In the genomic region with DNA sequence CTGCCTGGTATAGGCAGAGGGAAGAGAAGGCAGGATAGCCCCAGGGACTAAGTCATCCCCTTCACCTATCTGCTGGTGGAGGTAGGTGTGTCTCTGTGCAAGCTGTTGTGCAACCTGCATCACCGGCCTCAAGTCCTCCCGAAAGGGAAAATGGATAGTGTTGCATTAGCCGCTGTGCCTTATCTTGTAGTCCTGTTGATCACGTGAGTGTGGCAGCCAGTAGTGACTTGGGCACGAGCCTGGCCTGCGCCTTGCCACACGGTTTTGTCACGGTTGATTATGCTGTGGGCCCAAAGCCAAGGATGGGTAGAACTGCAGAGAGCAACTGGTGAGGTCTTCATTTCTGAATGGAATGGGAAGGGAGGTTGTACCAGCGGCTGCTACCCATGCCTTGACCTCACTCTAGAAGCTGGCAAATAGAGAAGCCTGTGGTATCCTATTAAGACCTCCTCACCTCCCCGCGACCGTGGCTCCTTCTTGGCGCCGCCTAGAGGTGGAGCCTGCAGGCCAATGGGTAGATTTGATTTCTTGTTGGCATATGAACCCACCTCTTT, we compare ENCODE assay signal across 8 mouse cellular contexts. TPM values are rescaled to one million over a fixed set of nuclear protein-coding genes. Genes with fewer than 3 reads are reported as not detected.
DNase-seq lines count a peak whose midpoint lies in the region; ATAC-seq lines count a peak whose summit lies in the region.

No protein-coding gene starts in this region.

- DNase-seq in layer of hippocampus, adult 8-10 months (ENCODE audit: low spot score in 2 of 2), result peak; percentile 54 to 62
- no peak for DNase-seq in layer of hippocampus, postnatal 36 days
- peak; percentile 42 for DNase-seq in adrenal gland, postnatal 25 days
- DNase-seq in liver, embryonic 13.5 days, result peak; percentile 72
- DNase-seq in natural killer cell, adult 2 months (ENCODE audit: low spot score in 2 of 2), result peak; percentile 64 to 65
- DNase-seq in thymus, postnatal 14 days, result peak; percentile 81

- ATAC-seq in inflammation-experienced regulatory T-cells, adult 6 months, result peak; percentile 70
- ATAC-seq in liver, embryonic 13.5 days (ENCODE audit: low read depth), result peak; percentile 85

- WGBS in liver, embryonic 13.5 days (ENCODE audit: insufficient replicate concordance), result 8% methylated on average over 14 of the region's 14 CpGs

- peak overlapping the region; percentile 92 for H3K4me3 ChIP-seq in erythroblast, embryonic 14.5 days (replicated peaks)
- peak overlapping the region; percentile 97 for H3K4me3 ChIP-seq in liver, embryonic 13.5 days (replicated peaks)

- peak overlapping the region; percentile 84 for H3K27ac ChIP-seq in liver, embryonic 13.5 days

- peaks cover 11% of the 10 kb centered on the region for H3K27me3 ChIP-seq in erythroblast, embryonic 14.5 days (ENCODE audit: control insufficient read depth)
- H3K27me3 ChIP-seq in liver, embryonic 13.5 days, result no peaks in the 10 kb centered on the region

- H3K9me3 ChIP-seq in erythroblast, embryonic 14.5 days (ENCODE audit: control insufficient read depth, low read length), result no peaks in the 10 kb centered on the region
- H3K9me3 ChIP-seq in liver, embryonic 13.5 days (replicated peaks), result no peaks in the 10 kb centered on the region

- peak overlapping the region; percentile 98 for H3K9ac ChIP-seq in liver, embryonic 13.5 days

- peaks cover 49% of the 10 kb centered on the region for H3K4me1 ChIP-seq in erythroblast, embryonic 14.5 days (ENCODE audit: control insufficient read depth)
- peaks cover 47% of the 10 kb centered on the region for H3K4me1 ChIP-seq in liver, embryonic 13.5 days (replicated peaks)

- peak overlapping the region; percentile 99 for H3K4me2 ChIP-seq in liver, embryonic 13.5 days

- peaks cover 23% of the 10 kb centered on the region for H3K36me3 ChIP-seq in erythroblast, embryonic 14.5 days (ENCODE audit: control insufficient read depth)
- 0 out of 2 replicates have a peak, but pooled peaks cover 2% of the 10 kb centered on the region for H3K36me3 ChIP-seq in liver, embryonic 13.5 days

RNA-seq across cellular contexts. Expression of a gene that starts 1.8 kb away (rescaled TPM):
- total RNA-seq in layer of hippocampus, adult 8-10 months (2022), result 100 to 1,000 TPM; 206 to 238 (median 222) TPM
- total RNA-seq in layer of hippocampus, postnatal 36 days (2021), result 100 to 1,000 TPM; 189 to 197 TPM
- 34.8 and 52.2 TPM in 2 replicates for total RNA-seq in adrenal gland, postnatal 25 days (2021)
- 59.1 and 61.6 TPM in 2 replicates for polyA plus RNA-seq in erythroblast, embryonic 14.5 days (2012)
- polyA plus RNA-seq in inflammation-experienced regulatory T-cells, adult 6 months (2017; shearing (Covaris generic)), result 10 to 100 TPM in 1 of 3 experiments, 1 to 10 TPM in 2; 7.2 to 10.1 (median 8.6) TPM
- 4.2 and 4.9 TPM in 2 replicates for polyA plus RNA-seq in liver, embryonic 13.5 days (2015; fragmentation: Nextera tagmentation; extraction: Ambion mirVana)

RNA-seq across cellular contexts. Expression of a gene that starts 36.7 kb away (rescaled TPM):
- 10 to 100 TPM; 54.4 to 75.4 (median 58.0) TPM for total RNA-seq in layer of hippocampus, adult 8-10 months (2022)
- 10 to 100 TPM; 55.9 to 62.1 TPM for total RNA-seq in layer of hippocampus, postnatal 36 days (2021)
- total RNA-seq in adrenal gland, postnatal 25 days (2021), result 37.9 and 42.6 TPM in 2 replicates
- polyA plus RNA-seq in erythroblast, embryonic 14.5 days (2012), result 5.4 and 6.9 TPM in 2 replicates
- polyA plus RNA-seq in inflammation-experienced regulatory T-cells, adult 6 months (2017; shearing (Covaris generic)), result 10 to 100 TPM; 15.9 to 22.7 (median 17.9) TPM
- 262 and 322 TPM in 2 replicates for polyA plus RNA-seq in liver, embryonic 13.5 days (2015; fragmentation: Nextera tagmentation; extraction: Ambion mirVana)

Comparison
In these comparisons a context has a peak if more than half of its experiments do, and no peak if none do; other contexts are left out.
1. DNase-seq: peak in layer of hippocampus, adult 8-10 months (2 of 2), adrenal gland, postnatal 25 days (single experiment), liver, embryonic 13.5 days (single experiment), natural killer cell, adult 2 months (2 of 2) and thymus, postnatal 14 days (single experiment); none in layer of hippocampus, postnatal 36 days (0 of 2).